Mouse (Mus musculus) MEL (cell line): ENCODE results near the gene D630036H23Rik. TPM values are rescaled to one million over a fixed set of nuclear protein-coding genes. Genes with fewer than 3 reads are reported as not detected.

ENCODE experiments used
- DNase-seq: peaks from one replicate; pipeline ENCODE4 v3.0.0; 2011; ENCODE audit warnings: low read depth, low spot score
- H3K27ac ChIP-seq: 2 replicates; pipeline ENCODE4 v1.5.1; 2012; ENCODE audit warnings: low read depth, mild to moderate bottlenecking, control low read depth, low read length, moderate library complexity; ENCODE audit not compliant: control insufficient read depth
- H3K27me3 ChIP-seq, 2 experiments: fragments of 150-350 bp in 1 of 2; sonication (generic) in 1 of 2; 2 replicates each; pipeline ENCODE4 v1.6.1; 2012; ENCODE audit warnings: low read length in 2 of 2, mild to moderate bottlenecking in 2 of 2, improper control_type of control experiment in 1 of 2, moderate library complexity in 1 of 2; ENCODE audit not compliant: insufficient read depth in 2 of 2, control insufficient read depth in 1 of 2
- H3K36me3 ChIP-seq, 2 experiments: 2 replicates each; pipeline ENCODE4 v1.6.1; 2012 to 2014; ENCODE audit warnings: low read length in 2 of 2, improper control_type of control experiment in 1 of 2, inconsistent platforms in 1 of 2, mild to moderate bottlenecking in 1 of 2; ENCODE audit not compliant: insufficient read depth in 2 of 2, control insufficient read depth in 1 of 2
- H3K4me1 ChIP-seq, 2 experiments: fragments of 150-350 bp in 1 of 2; sonication (generic) in 1 of 2; 2 replicates each; pipeline ENCODE4 v1.6.1; 2012; ENCODE audit warnings: low read length in 2 of 2, improper control_type of control experiment in 1 of 2, mild to moderate bottlenecking in 1 of 2; ENCODE audit not compliant: insufficient read depth in 2 of 2, control insufficient read depth in 1 of 2
- H3K4me3 ChIP-seq, 2 experiments: fragments of 150-350 bp in 1 of 2; sonication (generic) in 1 of 2; 2 replicates each; pipeline ENCODE4 v1.5.1; 2012; ENCODE audit warnings: low read depth in 2 of 2, low read length in 2 of 2, mild to moderate bottlenecking in 2 of 2, moderate library complexity in 2 of 2, control low read depth in 1 of 2, improper control_type of control experiment in 1 of 2; ENCODE audit not compliant: control insufficient read depth in 1 of 2, insufficient read depth in 1 of 2
- H3K79me2 ChIP-seq: 2 replicates; pipeline ENCODE4 v1.6.1; 2012; ENCODE audit warnings: mild to moderate bottlenecking, low read length, moderate library complexity; ENCODE audit not compliant: control insufficient read depth, poor library complexity, insufficient read depth
- H3K9ac ChIP-seq: 2 replicates; pipeline ENCODE4 v1.6.1; 2012; ENCODE audit warnings: low read depth, mild to moderate bottlenecking, control low read depth, low read length, moderate library complexity; ENCODE audit not compliant: control insufficient read depth, poor library complexity, severe bottlenecking
- H3K9me3 ChIP-seq: fragments of 150-350 bp; sonication (generic); replicated peaks from 2 replicates; pipeline ENCODE4 v1.6.1; 2012; ENCODE audit warnings: mild to moderate bottlenecking, low read length, improper control_type of control experiment, moderate library complexity; ENCODE audit not compliant: insufficient read depth
- CHD2 ChIP-seq: IDR thresholded peaks from 2 replicates; pipeline ENCODE4 v1.6.1; 2011; ENCODE audit warnings: low read length, improper control_type of control experiment
- ELF1 ChIP-seq: IDR thresholded peaks from 2 replicates; pipeline ENCODE4 v1.6.1; 2014; ENCODE audit warnings: low read depth, mild to moderate bottlenecking, inconsistent platforms, low read length, improper control_type of control experiment, moderate library complexity
- EP300 ChIP-seq, 2 experiments: IDR thresholded peaks; 2 replicates each; pipeline ENCODE4 v1.6.1; 2011; ENCODE audit warnings: improper control_type of control experiment in 2 of 2, low read length in 2 of 2, low read depth in 1 of 2, mild to moderate bottlenecking in 1 of 2
- GABPA ChIP-seq: IDR thresholded peaks from 2 replicates; pipeline ENCODE4 v1.6.1; 2012; ENCODE audit warnings: low read depth, mild to moderate bottlenecking, inconsistent platforms, low read length, improper control_type of control experiment, moderate library complexity
- HCFC1 ChIP-seq: IDR thresholded peaks from 2 replicates; pipeline ENCODE4 v1.6.1; 2012; ENCODE audit warnings: low read depth, mild to moderate bottlenecking, inconsistent platforms, low read length, improper control_type of control experiment, moderate library complexity
- KAT2A ChIP-seq: conservative IDR thresholded peaks from 2 replicates; pipeline ENCODE4 v1.6.1; 2012; ENCODE audit warnings: low read depth, low read length, improper control_type of control experiment, inconsistent platforms
- MYC ChIP-seq: IDR thresholded peaks from 2 replicates; pipeline ENCODE4 v1.6.1; 2011; ENCODE audit warnings: low read depth, mild to moderate bottlenecking, low read length, improper control_type of control experiment, moderate library complexity
- NRF1 ChIP-seq: IDR thresholded peaks from 2 replicates; pipeline ENCODE4 v1.6.1; 2014; ENCODE audit warnings: low read depth, mild to moderate bottlenecking, inconsistent platforms, low read length, improper control_type of control experiment, moderate library complexity; ENCODE audit not compliant: poor library complexity, insufficient read depth, severe bottlenecking
- POLR2A ChIP-seq, 2 experiments: IDR thresholded peaks; 2 replicates each; pipeline ENCODE4 v1.6.1; 2011 to 2012; ENCODE audit warnings: low read length in 2 of 2, mild to moderate bottlenecking in 2 of 2, control low read depth in 1 of 2, improper control_type of control experiment in 1 of 2, low read depth in 1 of 2, moderate library complexity in 1 of 2; ENCODE audit not compliant: control insufficient read depth in 1 of 2, insufficient read depth in 1 of 2, poor library complexity in 1 of 2
- POLR2AphosphoS2 ChIP-seq: IDR thresholded peaks from 2 replicates; pipeline ENCODE4 v1.6.1; 2011; ENCODE audit warnings: low read length, improper control_type of control experiment
- POLR2AphosphoS5 ChIP-seq: IDR thresholded peaks from 2 replicates; pipeline ENCODE4 v1.6.1; 2012; ENCODE audit warnings: low read depth, borderline replicate concordance, mild to moderate bottlenecking, inconsistent platforms, low read length, moderate library complexity, mixed read lengths
- RCOR1 ChIP-seq: IDR thresholded peaks from 2 replicates; pipeline ENCODE4 v1.6.1; 2012; ENCODE audit warnings: low read depth, mild to moderate bottlenecking, inconsistent platforms, low read length, improper control_type of control experiment
- SIN3A ChIP-seq: IDR thresholded peaks from 2 replicates; pipeline ENCODE4 v1.6.1; 2012; ENCODE audit warnings: low read length, improper control_type of control experiment, inconsistent platforms
- TAL1 ChIP-seq: IDR thresholded peaks from 2 replicates; pipeline ENCODE4 v1.6.1; 2012; ENCODE audit warnings: mild to moderate bottlenecking, inconsistent platforms, low read length, moderate library complexity, mixed read lengths
- TBP ChIP-seq: IDR thresholded peaks from 2 replicates; pipeline ENCODE4 v1.8.0; 2011; ENCODE audit warnings: low read depth, low read length, improper control_type of control experiment
- TCF12 ChIP-seq: IDR thresholded peaks from 2 replicates; pipeline ENCODE4 v1.6.1; 2014; ENCODE audit warnings: low read depth, mild to moderate bottlenecking, inconsistent platforms, low read length, improper control_type of control experiment, moderate library complexity
- ZKSCAN1 ChIP-seq: IDR thresholded peaks from 2 replicates; pipeline ENCODE4 v1.6.1; 2012; ENCODE audit warnings: low read depth, mild to moderate bottlenecking, inconsistent platforms, low read length, improper control_type of control experiment, moderate library complexity
- ZNF384 ChIP-seq: IDR thresholded peaks from 2 replicates; pipeline ENCODE4 v1.6.1; 2012; ENCODE audit warnings: low read depth, mild to moderate bottlenecking, inconsistent platforms, low read length, improper control_type of control experiment
- polyA plus RNA-seq, 2 experiments: library from polyadenylated mRNA; stranded (reverse) in 1 of 2; unstranded in 1 of 2; fragments of >175 nt in 1 of 2; fragments of >200 nt in 1 of 2; gene quantifications; 2 replicates each; pipeline versions ENCODE4 v1.2.1 to v1.2.4; 2012; ENCODE audit warnings: low replicate concordance in 2 of 2, low read depth in 1 of 2; ENCODE audit not compliant: insufficient read length in 2 of 2, insufficient read depth in 1 of 2, missing spikeins in 1 of 2
- total RNA-seq: library from RNA; depleted of rRNA; stranded (reverse); fragments of 300-350 nt; gene quantifications from 2 replicates; pipeline ENCODE4 v1.2.3, GENCODE M21; 2012

D630036H23Rik gene
- total and polyA plus RNA-seq, 3 experiments: 0.42 to 1.0 TPM; not detected in 1

DNA sequence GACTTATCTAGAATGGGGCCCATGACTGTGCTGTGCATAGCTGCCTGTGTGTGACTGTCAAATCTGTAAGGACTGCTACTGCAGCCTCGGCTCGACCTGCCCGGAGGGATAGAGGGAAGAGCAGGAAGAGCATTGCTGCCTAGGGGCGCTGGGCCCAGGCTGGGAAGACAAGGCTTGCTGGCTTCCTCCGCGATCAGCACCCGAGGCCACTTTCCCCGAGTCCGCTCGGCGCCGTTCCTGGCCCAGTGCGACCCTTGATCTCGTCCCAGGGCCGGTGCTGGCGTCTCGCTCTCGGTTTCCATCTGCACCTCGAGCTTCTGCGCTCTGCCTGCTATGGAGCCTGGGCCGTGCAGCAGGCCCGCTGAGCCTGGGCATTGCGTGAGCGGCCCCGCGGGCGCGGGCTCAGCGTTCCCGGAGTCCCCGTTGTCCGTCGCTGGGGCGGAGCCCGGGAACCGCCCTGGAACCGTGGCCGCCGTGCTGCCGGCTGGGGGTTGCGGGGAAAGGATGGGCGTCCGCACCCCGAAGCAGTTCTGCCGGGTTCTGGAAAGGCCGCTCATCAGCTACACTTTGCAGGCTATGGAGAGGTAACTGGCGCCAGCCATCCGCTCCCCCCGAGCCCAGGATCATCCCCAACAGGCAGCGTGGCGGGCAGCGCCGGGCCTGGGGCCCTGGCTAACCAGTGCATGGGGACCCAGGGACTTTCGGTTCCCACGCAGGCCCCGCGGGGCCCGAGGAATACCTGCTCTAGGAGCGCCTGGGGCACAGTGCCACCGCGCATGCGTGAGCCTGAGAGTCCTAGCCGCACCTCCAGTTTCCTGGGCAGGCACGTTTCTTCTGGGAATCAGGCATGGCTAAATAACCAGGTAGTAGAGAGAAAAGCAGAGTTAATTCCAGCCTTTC is at the start of gene D630036H23Rik, which contains the start of gene Ispd (continued):
- TF ChIP-seq EP300 (IDR thresholded peaks at IDR 0.05; ENCODE audit: low read depth in 1 of 2, low read length in 2 of 2): no peak

DNA sequence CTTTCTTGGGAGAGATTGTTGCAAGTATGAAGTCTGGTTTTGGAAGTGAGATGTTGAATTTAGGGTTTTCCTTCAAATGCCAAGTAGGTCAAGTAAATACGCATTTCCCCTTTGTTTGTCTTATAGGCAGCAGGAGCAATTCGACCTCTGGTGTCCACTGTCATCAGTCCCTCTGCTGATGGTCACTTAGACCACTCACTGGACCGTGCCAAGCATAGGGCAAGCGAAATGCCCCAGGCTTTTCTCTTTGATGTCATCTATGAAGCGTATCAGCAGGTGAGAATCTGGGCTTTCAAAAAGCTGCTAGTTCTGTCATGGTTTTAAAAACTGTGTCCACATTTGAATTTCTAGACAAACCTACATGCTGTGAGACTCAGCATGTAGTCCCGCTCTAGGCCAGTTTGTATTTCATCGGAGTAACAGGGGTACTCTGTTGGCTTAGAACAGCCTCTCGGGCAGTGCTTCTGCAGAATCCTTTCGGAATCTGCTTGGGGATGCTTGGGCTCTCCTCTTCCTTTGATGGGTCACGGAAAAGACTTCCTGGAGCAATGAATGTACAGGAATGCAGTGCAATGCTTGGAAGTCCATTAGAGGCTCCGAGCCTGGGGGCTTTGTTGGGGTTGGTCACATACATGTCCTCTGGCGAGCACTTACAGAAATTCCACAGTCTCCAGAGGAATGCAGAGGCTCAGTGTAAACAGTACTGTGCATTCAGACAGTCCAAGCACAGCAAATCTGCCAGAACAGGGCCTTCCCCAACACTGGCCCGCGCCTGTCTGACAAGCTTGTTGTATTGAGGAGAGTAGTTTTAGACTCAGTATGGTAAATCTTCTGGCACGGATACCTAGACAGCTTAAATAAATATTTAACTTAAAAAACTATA is 44.4 kb upstream of the D630036H23Rik start:
- no peaks in the 10 kb centered on the region for H3K4me1 ChIP-seq
- H3K27ac ChIP-seq: no peak overlapping the region
- no peaks in the 10 kb centered on the region for H3K9me3 ChIP-seq
- DNase-seq: no peak
- no peaks in the 10 kb centered on the region for H3K27me3 ChIP-seq
- no peak overlapping the region for H3K9ac ChIP-seq
- H3K79me2 ChIP-seq: no peaks in the 10 kb centered on the region
- H3K36me3 ChIP-seq: no peaks in the 10 kb centered on the region
- no peak for TF ChIP-seq POLR2AphosphoS5
- TF ChIP-seq TCF12: no peak
- no peak for TF ChIP-seq ELF1
- TF ChIP-seq EP300 (IDR thresholded peaks at IDR 0.05; ENCODE audit: low read depth in 1 of 2, low read length in 2 of 2): no peak
- no peak for TF ChIP-seq NRF1
- no peak for TF ChIP-seq POLR2A (IDR thresholded peaks at IDR 0.05; ENCODE audit: control insufficient read depth in 1 of 2, insufficient read depth in 1 of 2, low read depth in 1 of 2, low read length in 2 of 2, poor library complexity in 1 of 2)
- TF ChIP-seq MYC: no peak
- TF ChIP-seq RCOR1: no peak
- no peak for TF ChIP-seq KAT2A
- TF ChIP-seq TAL1: no peak
- no peak for TF ChIP-seq CHD2
- no peak for TF ChIP-seq TBP
- no peak for TF ChIP-seq ZNF384
- no peak for TF ChIP-seq SIN3A
- no peak for TF ChIP-seq POLR2AphosphoS2
- TF ChIP-seq ZKSCAN1: no peak
- no peak for TF ChIP-seq GABPA
- no peak for TF ChIP-seq HCFC1
- H3K4me3 ChIP-seq: no peak overlapping the region
